Mouse (Mus musculus) cortical plate, adult 2 months (tissue): ENCODE results near the gene Dcst1.

Source experiments
- CTCF ChIP-seq: fragments of 200-500 bp; IDR thresholded peaks from 2 replicates; pipeline ENCODE4 v1.5.1; 2011; ENCODE audit warnings: mild to moderate bottlenecking, control low read depth, low read length; ENCODE audit not compliant: insufficient read depth; ENCODE audit errors: extremely low read depth
- POLR2A ChIP-seq: fragments of 200-500 bp; IDR thresholded peaks from 2 replicates; pipeline ENCODE4 v1.6.1; 2011; ENCODE audit warnings: mild to moderate bottlenecking, low read length, control low read depth; ENCODE audit not compliant: insufficient read depth; ENCODE audit errors: extremely low read depth

DNA sequence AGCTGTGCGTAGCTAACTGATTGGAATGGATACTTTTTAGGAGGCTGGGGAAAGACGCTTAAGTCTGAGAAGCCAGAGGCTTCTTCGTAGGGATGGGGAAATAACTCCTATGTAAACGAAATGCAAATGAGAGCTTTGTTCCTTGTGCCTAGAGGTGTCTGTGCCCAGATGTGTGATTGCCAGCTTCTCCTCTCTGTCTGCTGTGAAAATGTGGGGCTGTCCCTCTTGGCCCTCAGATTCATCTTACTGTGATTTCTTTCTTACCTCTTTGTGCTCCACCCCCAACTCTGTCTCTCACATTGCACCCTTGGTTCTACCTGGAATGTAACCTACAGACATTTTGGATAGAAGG, 31.6 kb upstream of the Dcst1 start:
- TF ChIP-seq POLR2A (no peak), CTCF (no peak)
